8 mouse cellular contexts compared by ENCODE assay signal in genomic region chr7:130935793-130936471, GRCm38 (mm10). TPM values are rescaled to one million over a fixed set of nuclear protein-coding genes. Genes with fewer than 3 reads are reported as not detected.
DNase-seq lines count a peak whose midpoint lies in the region; ATAC-seq and TF ChIP-seq lines count a peak whose summit lies in the region.

Htra1 (plus strand) TSS chr7:130936111.

- no peak for DNase-seq in Patski (ENCODE audit: low read depth, low spot score)
- DNase-seq in cerebellum, postnatal 4 days (ENCODE audit: low spot score in 2 of 2) = peak; percentile 51 to 54
- peak; percentile 83 for DNase-seq in gastrocnemius, postnatal 10 days
- peak; percentile 77 to 78 for DNase-seq in left cerebral cortex, adult 18-20 months (ENCODE audit: low spot score in 2 of 2)
- DNase-seq in lung, postnatal 25 days (ENCODE audit: low spot score) = peak; percentile 75
- peak; percentile 55 for DNase-seq in retina, postnatal 7 days (ENCODE audit: low read depth, low spot score)

- no peak within 1 kb of the TSS for H3K27ac ChIP-seq in hindbrain, embryonic 15.5 days (replicated peaks)

- H3K36me3 ChIP-seq in hindbrain, embryonic 15.5 days = no peaks in the 10 kb centered on the region

- WGBS in hindbrain, embryonic 15.5 days = under 1% methylated on average over 70 of the region's 70 CpGs

- H3K9ac ChIP-seq in hindbrain, embryonic 15.5 days = peak within 1 kb of the TSS; percentile 7; the same call in 1 of the 2 replicates

- POLR2A ChIA-PET in Patski (lab: Charles Lee) = interaction anchor here (1.8 kb wide), 1 partner anchor 12 kb away, joined by 6 read pairs; no protein-coding TSS in a partner anchor

- CTCF ChIA-PET in Patski (lab: Charles Lee) = no interaction called here

- H3K4me3 ChIP-seq in hindbrain, embryonic 15.5 days = peak within 1 kb of the TSS; percentile 43

- H3K4me2 ChIP-seq in hindbrain, embryonic 15.5 days = peak within 1 kb of the TSS; percentile 64

- no peaks in the 10 kb centered on the region for H3K9me3 ChIP-seq in hindbrain, embryonic 15.5 days

- peak; percentile 3 for ATAC-seq in Patski
- ATAC-seq in hindbrain, embryonic 15.5 days (ENCODE audit: low FRiP score, low read depth) = peak; percentile 83
- no peak for ATAC-seq in erythroid progenitor cell, adult 5-6 weeks (replicated peaks; ENCODE audit: low FRiP score, poor library complexity, severe bottlenecking)

- no peaks in the 10 kb centered on the region for H3K27me3 ChIP-seq in Patski
- peaks cover 53% of the 10 kb centered on the region for H3K27me3 ChIP-seq in hindbrain, embryonic 15.5 days

- in situ Hi-C loops in Patski (cut with MboI; ENCODE audit: low pct_unique_long_range_greater_than_20kb) = loop anchor here (5.0 kb wide), 1 partner anchor 41 kb away; no protein-coding TSS in a partner anchor

- TF ChIP-seq CTCF in Patski (IDR thresholded peaks at IDR 0.05) = no peak

- H3K4me1 ChIP-seq in hindbrain, embryonic 15.5 days (replicated peaks) = peaks cover 29% of the 10 kb centered on the region

RNA-seq across cellular contexts. Expression of gene Htra1, which starts in this region (rescaled TPM):
- polyA plus RNA-seq in Patski (2021) = 170 TPM
- 100 to 1,000 TPM in 1 of 2 experiments, 10 to 100 TPM in 1; 93.5 to 103 TPM for total RNA-seq in gastrocnemius, postnatal 10 days (2021)
- 19.9 and 22.2 TPM in 2 replicates for polyA plus RNA-seq in hindbrain, embryonic 15.5 days (2015; fragmentation: Nextera tagmentation; extraction: Ambion mirVana)
- total RNA-seq in left cerebral cortex, adult 18-20 months (2021) = 100 to 1,000 TPM; 179 to 186 TPM
- not detected in 2 replicates for total RNA-seq in erythroid progenitor cell, adult 5-6 weeks (2015; ENCODE audit: low replicate concordance)
- not detected in 2 replicates for total RNA-seq in erythroid progenitor cell, adult 5-6 weeks (2017; ENCODE audit: low replicate concordance)

Comparison
In these comparisons a context has a peak if more than half of its experiments do, and no peak if none do; other contexts are left out.
1. RNA of gene Htra1 (total RNA-seq): 179 to 186 TPM in left cerebral cortex, adult 18-20 months and 93.5 to 103 TPM in gastrocnemius, postnatal 10 days; not detected in erythroid progenitor cell, adult 5-6 weeks; every median in the first group is over 10 times any median in the second.